Mouse (Mus musculus) heart, postnatal 0 days (tissue): ENCODE data around the gene D430019H16Rik. TPM values are rescaled to one million over a fixed set of nuclear protein-coding genes. Genes with fewer than 3 reads are reported as not detected.
A peak's percentile ranks its signal among the peaks of the same experiment; 100 is the strongest.

ENCODE experiments used
- ATAC-seq: fragments of 200-750 bp; cut with Nextera tagmentation; 2 replicates; pipeline ENCODE4 v1.8.0; 2017; ENCODE audit warnings: low read depth, moderate number of reproducible peaks, moderate library complexity; ENCODE audit not compliant: insufficient read depth
- DNase-seq: peaks from one replicate; pipeline ENCODE4 v3.0.0-alpha.2; 2016; ENCODE audit warnings: low spot score
- H3K27ac ChIP-seq: fragments of 300-500 bp; sonication (generic); 2 replicates; pipeline ENCODE4 v1.5.1; 2014; ENCODE audit warnings: low read depth, mild to moderate bottlenecking
- H3K27me3 ChIP-seq: fragments of 300-500 bp; sonication (generic); 2 replicates; pipeline ENCODE4 v1.6.1; 2014; ENCODE audit warnings: low read length, mixed read lengths; ENCODE audit not compliant: control insufficient read depth, insufficient read depth
- H3K36me3 ChIP-seq: fragments of 300-500 bp; sonication (generic); replicated peaks from 2 replicates; pipeline ENCODE4 v1.6.1; 2014; ENCODE audit warnings: low read length, mixed read lengths; ENCODE audit not compliant: control insufficient read depth, insufficient read depth
- H3K4me1 ChIP-seq: fragments of 300-500 bp; sonication (generic); 2 replicates; pipeline ENCODE4 v1.6.1; 2014; ENCODE audit warnings: antibody characterized with exemption; ENCODE audit not compliant: control insufficient read depth, insufficient read depth
- H3K4me2 ChIP-seq: fragments of 300-500 bp; sonication (generic); 2 replicates; pipeline ENCODE4 v1.6.1; 2014; ENCODE audit warnings: low read depth, mild to moderate bottlenecking, low read length, moderate library complexity
- H3K4me3 ChIP-seq: fragments of 300-500 bp; sonication (generic); 2 replicates; pipeline ENCODE4 v1.5.1; 2014; ENCODE audit warnings: low read depth, low read length
- H3K9ac ChIP-seq: fragments of 300-500 bp; sonication (generic); replicated peaks from 2 replicates; pipeline ENCODE4 v1.6.1; 2014; ENCODE audit warnings: low read depth, low read length, mixed read lengths
- H3K9me3 ChIP-seq: fragments of 300-500 bp; sonication (generic); replicated peaks from 2 replicates; pipeline ENCODE4 v1.6.1; 2016; ENCODE audit warnings: low read length; ENCODE audit not compliant: control insufficient read depth
- CTCF ChIP-seq: IDR thresholded peaks from 2 replicates; pipeline ENCODE4 v1.5.1; 2016; ENCODE audit warnings: antibody characterized with exemption, control low read depth, low read depth
- EP300 ChIP-seq: IDR thresholded peaks from 2 replicates; pipeline ENCODE4 v1.6.1; 2016; ENCODE audit warnings: antibody characterized with exemption, low read depth
- WGBS: fragments of 180-500 bp; shearing (Covaris S2); extraction: QIAGEN DNeasy Blood & Tissue Kit; methylation state at CpG from one replicate; pipeline ENCODE4 v1.1.7; 2014; 5-methylcytosine and 5-hydroxymethylcytosine counted together
- polyA plus RNA-seq: library from polyadenylated mRNA; unstranded; fragments of >200 nt; fragmentation: Nextera tagmentation; extraction: Ambion mirVana; gene quantifications from 2 replicates; pipeline ENCODE4 v1.2.1, GENCODE M21; 2015
- total RNA-seq: library from RNA; depleted of rRNA; stranded (reverse); fragments of >200 nt; gene quantifications from 2 replicates; pipeline ENCODE4 v1.2.3, GENCODE M21; 2014; ENCODE audit warnings: low replicate concordance

Gene D430019H16Rik
- total and polyA plus RNA-seq, 2 experiments from 2014 or later = 0.08 to 0.34 TPM

DNA sequence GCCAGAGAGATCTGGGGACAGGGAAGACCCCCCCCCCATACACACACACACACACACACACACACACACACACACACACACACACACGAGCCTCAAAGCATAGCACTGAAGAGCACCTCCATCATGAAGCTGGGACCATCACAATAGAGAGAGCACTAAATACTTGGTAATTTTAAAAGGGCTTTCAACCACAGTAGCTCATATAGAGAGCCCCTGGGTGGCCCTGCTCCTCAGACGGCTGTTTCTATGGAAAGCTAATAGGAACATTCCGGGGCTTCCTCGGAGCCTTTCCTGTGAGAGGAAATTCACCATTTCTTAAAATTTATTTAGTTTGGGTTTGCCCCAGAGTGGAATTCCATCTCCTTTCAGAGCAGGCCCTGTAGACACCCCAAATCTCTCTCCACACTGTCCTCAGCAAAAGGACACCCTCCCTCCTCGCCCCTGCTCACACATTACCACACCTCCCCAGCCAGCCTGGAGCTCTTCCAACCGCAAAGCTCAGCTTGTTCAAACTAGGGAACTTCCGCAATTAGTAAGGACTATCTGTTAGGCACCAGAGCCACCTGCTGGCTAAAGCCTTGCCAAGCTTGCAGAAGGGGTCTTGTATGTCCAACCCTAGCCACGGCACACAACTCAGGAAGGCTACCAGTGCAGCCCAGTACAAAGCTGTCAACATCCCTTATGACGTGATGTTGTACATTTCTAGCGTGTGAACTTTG lies 26.5 kb upstream of the D430019H16Rik start:
- Histone ChIP-seq H3K4me3 (no peak overlapping the region), H3K36me3 (no peaks in the 10 kb centered on the region), H3K27ac (no peak overlapping the region), H3K4me1 (no peaks in the 10 kb centered on the region), H3K27me3 (peaks cover 16% of the 10 kb centered on the region), H3K9ac (no peak overlapping the region), H3K9me3 (no peaks in the 10 kb centered on the region), H3K4me2 (0 out of 2 replicates have a peak overlapping the region, but pooled peaks have one; percentile 25)
- 20% methylated on average over 10 of the region's 10 CpGs for WGBS
- peak; percentile 63; the same call in 1 of the 2 replicates for ATAC-seq
- peak; percentile 76 for DNase-seq
- TF ChIP-seq EP300 (no peak), CTCF (peak; percentile 75)

DNA sequence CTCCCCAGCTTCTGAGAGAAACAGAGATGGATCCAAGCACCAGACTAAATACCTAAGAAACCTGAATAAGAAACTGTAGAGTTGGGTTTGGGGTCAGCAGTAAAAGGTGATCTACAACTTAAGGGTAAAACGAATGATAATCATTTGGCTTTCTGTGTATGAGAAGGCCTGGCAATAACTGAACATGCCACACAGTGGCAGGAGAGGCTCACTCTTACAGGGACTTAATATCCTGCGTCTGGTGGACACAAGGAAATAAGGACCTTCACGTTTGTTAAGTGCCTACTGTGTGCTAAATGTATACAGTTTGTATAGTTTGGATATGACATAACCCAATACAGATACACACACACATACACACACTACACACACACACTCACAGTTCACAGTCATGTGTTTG lies 21.8 kb upstream of the D430019H16Rik start:
- no peaks in the 10 kb centered on the region for H3K36me3 ChIP-seq

DNA sequence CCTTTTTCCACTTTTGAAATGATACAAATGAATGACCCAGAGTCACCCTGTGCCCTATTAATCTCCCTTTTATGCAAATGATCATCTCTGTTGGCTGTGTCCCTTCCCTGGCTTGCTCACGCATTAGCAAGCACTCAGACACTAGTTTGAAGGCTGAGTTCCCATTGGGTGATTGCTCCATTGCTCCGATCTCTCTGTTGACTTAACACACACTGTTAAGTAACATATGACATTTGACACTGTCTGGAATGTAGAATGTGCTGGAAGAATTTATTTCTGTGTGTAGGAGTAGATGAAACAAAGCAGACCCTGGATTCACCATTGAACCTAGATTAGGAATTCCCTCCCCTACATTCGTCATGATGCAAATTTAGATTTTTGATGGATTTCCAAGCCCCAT lies 20.8 kb upstream of the D430019H16Rik start:
- Histone ChIP-seq H3K9me3 (no peaks in the 10 kb centered on the region), H3K4me1 (no peaks in the 10 kb centered on the region), H3K4me2 (no peak overlapping the region), H3K36me3 (no peaks in the 10 kb centered on the region), H3K9ac (no peak overlapping the region), H3K27me3 (0 out of 2 replicates have a peak, but pooled peaks cover 7% of the 10 kb centered on the region), H3K4me3 (no peak overlapping the region), H3K27ac (no peak overlapping the region)
- ATAC-seq = no peak
- no peak for DNase-seq
- 44% methylated on average over 3 of the region's 3 CpGs for WGBS
- TF ChIP-seq CTCF = no peak
- no peak for TF ChIP-seq EP300

More for the DNA sequence above, 21.8 kb upstream of the D430019H16Rik start:
- Histone ChIP-seq H3K4me2 (no peak overlapping the region), H3K27ac (no peak overlapping the region), H3K9me3 (no peaks in the 10 kb centered on the region), H3K4me1 (no peaks in the 10 kb centered on the region), H3K27me3 (peaks cover 8% of the 10 kb centered on the region), H3K9ac (no peak overlapping the region), H3K4me3 (no peak overlapping the region)
- 29% methylated on average over 3 of the region's 3 CpGs for WGBS
- peak; percentile 42 for TF ChIP-seq CTCF
- TF ChIP-seq EP300 = no peak
- ATAC-seq (no peak), DNase-seq (no peak)

- no peak overlapping the region for H3K27ac ChIP-seq
Measured at GRCm38 (mm10) chr12:105438259-105438658, 15.4 kb upstream of the D430019H16Rik start.

DNA sequence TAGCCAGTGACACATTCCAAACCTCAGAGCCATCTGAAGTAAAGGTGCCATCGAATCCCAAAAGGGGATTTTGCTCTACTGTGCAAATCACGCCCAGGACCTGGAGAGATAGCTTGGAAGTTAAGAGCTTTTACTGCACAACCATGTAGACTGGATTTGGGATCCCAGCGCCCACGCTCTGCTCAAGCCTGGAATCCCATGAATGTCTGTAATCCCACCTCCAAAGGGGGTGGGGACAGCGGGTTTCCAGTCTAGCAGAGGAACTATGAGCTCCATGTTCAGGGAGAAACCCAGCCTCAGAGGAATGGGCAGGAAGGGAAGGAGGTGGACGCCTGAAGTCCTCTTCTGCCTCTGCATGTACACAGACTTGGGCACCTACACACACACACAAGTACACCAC lies 13.7 kb upstream of the D430019H16Rik start:
- TF ChIP-seq EP300 = no peak
- no peaks in the 10 kb centered on the region for H3K4me1 ChIP-seq
- 57% methylated on average over 6 of the region's 6 CpGs for WGBS

More at GRCm38 (mm10) chr12:105438259-105438658, 15.4 kb upstream of the D430019H16Rik start:
- Histone ChIP-seq H3K36me3 (no peaks in the 10 kb centered on the region), H3K9ac (no peak overlapping the region), H3K4me1 (no peaks in the 10 kb centered on the region), H3K4me2 (no peak overlapping the region), H3K4me3 (no peak overlapping the region), H3K27me3 (no peaks in the 10 kb centered on the region), H3K9me3 (no peaks in the 10 kb centered on the region)
- WGBS = 32% methylated on average over 5 of the region's 5 CpGs
- TF ChIP-seq EP300 (no peak), CTCF (no peak)
- ATAC-seq (no peak), DNase-seq (no peak)

GRCm38 (mm10) chr12:105443569-105443968 lies 10.1 kb upstream of the D430019H16Rik start:
- DNase-seq (no peak), ATAC-seq (no peak)
- no peaks in the 10 kb centered on the region for H3K36me3 ChIP-seq
- H3K9ac ChIP-seq = no peak overlapping the region
- H3K27ac ChIP-seq = no peak overlapping the region
- 38% methylated on average over 5 of the region's 5 CpGs for WGBS
- H3K9me3 ChIP-seq = no peaks in the 10 kb centered on the region
- H3K4me1 ChIP-seq = no peaks in the 10 kb centered on the region
- no peaks in the 10 kb centered on the region for H3K27me3 ChIP-seq
- no peak overlapping the region for H3K4me2 ChIP-seq
- no peak overlapping the region for H3K4me3 ChIP-seq
- TF ChIP-seq EP300 (no peak), CTCF (no peak)

More for the DNA sequence above, 13.7 kb upstream of the D430019H16Rik start:
- ATAC-seq (no peak), DNase-seq (no peak)
- no peak overlapping the region for H3K9ac ChIP-seq
- no peak overlapping the region for H3K4me2 ChIP-seq
- H3K27me3 ChIP-seq = no peaks in the 10 kb centered on the region
- H3K27ac ChIP-seq = no peak overlapping the region
- H3K36me3 ChIP-seq = no peaks in the 10 kb centered on the region
- no peaks in the 10 kb centered on the region for H3K9me3 ChIP-seq
- no peak overlapping the region for H3K4me3 ChIP-seq
